Mouse (Mus musculus): Measurements from ENCODE around the gene Ago4.

Gene Ago4

GRCm38 (mm10) chr4:126526164-126526563 lies 7.1 kb downstream of the Ago4 start:
- no peak for DNase-seq (ENCODE audit: low spot score in 2 of 2)

- no peak for DNase-seq (ENCODE audit: low spot score in 2 of 2)
These were observed 20.8 kb downstream of the Ago4 start for GRCm38 (mm10) chr4:126512308-126513066.

GRCm38 (mm10) chr4:126511013-126511412 lies 22.3 kb downstream of the Ago4 start:
- DNase-seq (ENCODE audit: low spot score in 2 of 2) = no peak

GRCm38 (mm10) chr4:126509072-126509471 lies 24.2 kb downstream of the Ago4 start:
- no peak for DNase-seq (ENCODE audit: low spot score in 2 of 2)

GRCm38 (mm10) chr4:126508110-126508899 lies 25.0 kb downstream of the Ago4 start:
- DNase-seq (ENCODE audit: low spot score in 2 of 2) = no peak

- no peak for DNase-seq (ENCODE audit: low spot score in 2 of 2)
These were observed 30.3 kb downstream of the Ago4 start for GRCm38 (mm10) chr4:126502977-126503309.

- no peak for DNase-seq (ENCODE audit: low spot score in 2 of 2)
These were observed 30.9 kb downstream of the Ago4 start for GRCm38 (mm10) chr4:126502141-126502976.

- DNase-seq (ENCODE audit: low spot score in 2 of 2) = no peak
These were observed 34.7 kb downstream of the Ago4 start for GRCm38 (mm10) chr4:126498601-126499000.

GRCm38 (mm10) chr4:126496963-126497362 lies 36.3 kb downstream of the Ago4 start:
- DNase-seq (ENCODE audit: low spot score in 2 of 2) = no peak

GRCm38 (mm10) chr4:126495942-126496790 lies 37.1 kb downstream of the Ago4 start:
- DNase-seq (ENCODE audit: low spot score in 2 of 2) = no peak

GRCm38 (mm10) chr4:126495453-126495852 lies 37.8 kb downstream of the Ago4 start:
- DNase-seq (ENCODE audit: low spot score in 2 of 2) = no peak

- no peak for DNase-seq (ENCODE audit: low spot score in 2 of 2)
These were observed 39.9 kb downstream of the Ago4 start for GRCm38 (mm10) chr4:126493416-126493815.

GRCm38 (mm10) chr4:126491977-126492376 lies 41.3 kb downstream of the Ago4 start:
- no peak for DNase-seq (ENCODE audit: low spot score in 2 of 2)

GRCm38 (mm10) chr4:126490726-126491125 lies 42.5 kb downstream of the Ago4 start:
- no peak for DNase-seq (ENCODE audit: low spot score in 2 of 2)

GRCm38 (mm10) chr4:126489811-126490210 lies 43.5 kb downstream of the Ago4 start:
- DNase-seq (ENCODE audit: low spot score in 2 of 2) = no peak

- no peak for DNase-seq (ENCODE audit: low spot score in 2 of 2)
These were observed 47.1 kb downstream of the Ago4 start for GRCm38 (mm10) chr4:126486217-126486616.

- no peak for DNase-seq (ENCODE audit: low spot score in 2 of 2)
These were observed 48.2 kb downstream of the Ago4 start for GRCm38 (mm10) chr4:126485065-126485464.

- DNase-seq (ENCODE audit: low spot score in 2 of 2) = no peak
These were observed 49.4 kb downstream of the Ago4 start for GRCm38 (mm10) chr4:126483874-126484273.

- no peak for DNase-seq (ENCODE audit: low spot score in 2 of 2)
These were observed 50.3 kb downstream of the Ago4 start for GRCm38 (mm10) chr4:126482951-126483350.

- no peak for DNase-seq (ENCODE audit: low spot score in 2 of 2)
These were observed 51.8 kb downstream of the Ago4 start for GRCm38 (mm10) chr4:126481461-126481860.

- no peak for DNase-seq (ENCODE audit: low spot score in 2 of 2)
These were observed 53.0 kb downstream of the Ago4 start for GRCm38 (mm10) chr4:126480288-126480687.
